Mouse (Mus musculus) adrenal gland, postnatal 25 days (tissue): ENCODE results near the gene Eif3m. TPM values are rescaled to one million over a fixed set of nuclear protein-coding genes. Genes with fewer than 3 reads are reported as not detected.
"Not testable (repeated sequence)": the region's sequence is repeated elsewhere in the genome, so short reads cannot be mapped to it uniquely, and the experiment has no call there.

Experiments used
- DNase-seq: peaks from one replicate; pipeline ENCODE4 v3.0.0; 2021; ENCODE audit warnings: mixed read lengths
- long read RNA-seq: library from polyadenylated mRNA; stranded (forward); transcript quantifications from one replicate; pipeline ENCODE4 v2.0.0, GENCODE M21; 2021
- total RNA-seq: library from RNA; stranded (reverse); gene quantifications from 2 replicates; pipeline ENCODE4 v1.2.3, GENCODE M21; 2021

The Eif3m gene
- total RNA-seq = 132 and 150 TPM in 2 replicates
- long read RNA-seq, transcript Eif3m-201 (11 exons, 1,283 nt) = major isoform, 133 of 155 reads
- long read RNA-seq, partial matches to known transcripts = 18 of 155 reads
- long read RNA-seq, other reads (novel, unspliced or antisense) = 4 of 155 reads

GRCm38 (mm10) chr2:105016967-105017287 lies at the start of gene Eif3m:
Eif3m (minus strand) TSS chr2:105017080.
- DNase-seq = peak; percentile 94

GRCm38 (mm10) chr2:105062741-105063372 lies 46.0 kb upstream of the Eif3m start:
- no peak for DNase-seq

DNA sequence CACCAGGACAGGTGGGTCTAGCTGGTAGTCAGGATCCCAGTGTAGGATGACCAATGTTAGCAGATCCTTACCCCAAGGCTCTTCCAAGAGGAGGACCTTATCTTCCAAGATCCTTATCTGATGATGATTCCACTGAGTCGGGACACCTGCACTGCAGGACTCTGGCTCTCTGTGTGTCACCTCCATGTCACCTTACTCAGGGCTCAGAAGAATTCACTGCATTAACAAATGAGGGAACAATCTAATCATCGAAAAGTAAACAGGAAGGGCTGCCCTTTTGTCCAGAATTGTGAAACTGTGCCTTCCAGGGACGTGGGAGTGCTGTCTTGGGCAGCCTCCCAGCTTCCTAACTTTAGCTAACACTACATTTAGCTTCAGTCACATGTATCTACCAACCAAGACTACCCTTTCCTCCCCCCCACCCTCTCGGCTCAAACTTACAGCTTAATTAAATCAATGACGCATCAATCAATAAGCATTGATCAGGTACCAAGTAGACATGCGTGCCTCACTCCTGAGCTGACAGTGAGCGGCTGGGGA lies 41.8 kb upstream of the Eif3m start:
- DNase-seq = no peak

DNA sequence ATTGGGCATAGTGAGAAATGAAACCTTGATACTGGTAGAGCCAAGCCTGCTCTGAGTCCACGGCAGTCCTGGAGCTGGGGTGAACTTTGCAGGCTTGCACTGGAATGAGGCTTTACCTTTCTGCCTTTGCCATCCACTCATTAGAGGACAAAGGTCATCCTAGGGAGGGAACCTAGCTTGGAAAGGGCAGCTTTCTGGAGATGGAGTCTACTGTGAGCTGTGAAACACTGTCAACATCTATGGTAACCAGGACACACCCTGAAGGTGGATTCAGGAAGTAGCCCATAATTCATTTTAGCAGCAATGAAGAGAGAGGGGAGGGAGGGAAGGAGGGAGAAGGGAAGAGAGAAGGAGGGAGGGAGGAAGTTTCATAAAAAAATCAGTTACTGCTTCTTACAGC lies 38.6 kb upstream of the Eif3m start:
- no peak for DNase-seq

DNA sequence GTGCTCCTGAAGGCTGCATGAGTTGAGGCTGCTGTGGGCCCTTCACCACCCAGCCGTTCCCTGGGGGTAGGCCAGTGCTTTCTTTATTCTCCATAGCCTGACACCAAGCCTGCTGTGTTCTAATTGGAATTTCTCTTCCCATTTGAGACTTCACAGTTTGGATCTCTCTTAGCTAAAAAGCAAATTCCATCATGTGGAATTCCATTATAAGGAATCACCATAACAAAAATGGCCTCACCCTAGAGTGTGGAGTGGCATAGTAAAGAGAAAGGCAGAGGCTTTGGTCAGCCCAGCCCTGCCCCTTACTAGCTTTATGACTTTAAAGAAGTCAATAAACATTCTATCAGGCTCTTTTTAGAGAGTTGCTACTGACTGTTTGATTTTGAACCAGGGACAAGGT lies 31.4 kb upstream of the Eif3m start:
- no peak for DNase-seq

DNA sequence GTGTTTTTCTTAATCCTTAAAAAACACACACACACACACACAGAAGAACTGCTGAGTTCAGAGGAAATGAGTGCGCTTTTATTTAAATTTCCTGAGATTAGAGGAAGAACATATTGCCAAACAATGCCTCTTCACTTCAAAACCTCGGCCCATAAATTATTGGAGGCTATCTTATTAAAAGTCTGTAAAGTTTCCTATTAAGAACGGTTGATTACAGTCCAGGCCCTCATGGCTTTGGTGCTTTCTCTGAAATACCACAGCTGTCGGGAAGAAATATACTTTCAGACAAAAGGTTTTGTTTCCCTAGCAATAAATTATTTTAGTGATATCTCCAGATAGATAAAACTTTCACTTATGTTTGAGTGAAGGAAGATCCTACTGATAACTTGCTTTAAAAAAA lies 26.3 kb upstream of the Eif3m start:
- no peak for DNase-seq

GRCm38 (mm10) chr2:105040859-105041258 lies 24.0 kb upstream of the Eif3m start:
- DNase-seq = no peak

DNA sequence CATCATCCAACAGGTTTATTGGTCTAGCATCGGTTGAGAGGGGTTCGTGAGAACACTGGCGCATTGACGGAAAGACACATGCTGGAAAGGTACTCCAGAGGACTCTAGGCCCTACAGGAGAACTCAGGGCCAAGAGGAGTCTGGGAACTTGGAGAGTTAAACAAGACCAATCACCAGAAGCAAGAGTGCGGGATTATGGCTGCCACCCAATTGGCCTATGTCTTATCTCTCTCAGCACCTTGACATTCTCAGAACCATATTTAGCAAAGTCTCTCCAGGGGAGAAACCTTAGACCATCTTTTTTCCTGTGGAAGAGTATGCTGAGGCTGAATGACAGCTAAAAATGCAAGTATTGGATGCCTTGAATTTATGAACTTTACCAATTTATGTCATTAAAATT lies 22.0 kb upstream of the Eif3m start:
- DNase-seq = no peak

- no peak for DNase-seq
Observed at GRCm38 (mm10) chr2:105037956-105038569, 21.2 kb upstream of the Eif3m start.

GRCm38 (mm10) chr2:105036401-105037070 lies 19.7 kb upstream of the Eif3m start:
- DNase-seq = no peak

DNA sequence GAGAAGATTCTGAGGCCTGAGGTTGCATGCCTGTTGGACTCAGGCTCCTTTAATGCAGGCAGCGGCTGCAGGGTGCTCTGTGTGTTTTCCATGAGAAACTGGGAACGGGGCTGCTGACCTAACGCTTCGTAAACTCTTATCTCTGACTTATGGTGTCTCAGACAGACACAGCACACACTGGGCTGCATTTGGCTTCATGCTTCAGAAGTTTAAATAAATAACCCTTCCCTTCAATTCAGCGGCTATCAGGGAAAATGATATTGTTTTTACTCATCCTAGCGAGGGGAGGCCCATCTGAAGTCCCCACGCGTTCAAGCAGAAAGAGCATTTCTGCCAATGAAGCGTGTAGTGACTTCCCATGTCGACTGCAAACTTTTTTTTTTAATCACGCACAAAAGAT lies 19.1 kb upstream of the Eif3m start:
- DNase-seq = no peak

DNA sequence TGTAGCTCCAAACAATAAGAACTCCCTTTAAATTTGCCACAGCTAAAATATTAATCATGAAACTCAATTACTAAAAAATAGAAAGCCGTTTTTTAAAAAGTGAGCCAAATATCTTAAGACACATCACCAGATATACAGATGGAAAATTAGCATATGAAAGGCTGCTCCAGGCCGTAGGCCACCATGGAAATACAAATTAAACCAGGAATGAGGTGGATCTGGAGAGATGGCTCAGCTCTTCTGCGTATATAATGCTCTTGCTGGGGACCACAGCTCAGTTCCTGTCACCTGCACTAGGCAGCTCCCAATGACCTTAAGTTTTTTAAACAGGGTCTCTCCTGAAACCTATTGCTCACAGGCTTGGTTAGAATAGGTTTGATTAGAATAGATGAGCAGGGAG lies 17.2 kb upstream of the Eif3m start:
- DNase-seq = no peak

DNA sequence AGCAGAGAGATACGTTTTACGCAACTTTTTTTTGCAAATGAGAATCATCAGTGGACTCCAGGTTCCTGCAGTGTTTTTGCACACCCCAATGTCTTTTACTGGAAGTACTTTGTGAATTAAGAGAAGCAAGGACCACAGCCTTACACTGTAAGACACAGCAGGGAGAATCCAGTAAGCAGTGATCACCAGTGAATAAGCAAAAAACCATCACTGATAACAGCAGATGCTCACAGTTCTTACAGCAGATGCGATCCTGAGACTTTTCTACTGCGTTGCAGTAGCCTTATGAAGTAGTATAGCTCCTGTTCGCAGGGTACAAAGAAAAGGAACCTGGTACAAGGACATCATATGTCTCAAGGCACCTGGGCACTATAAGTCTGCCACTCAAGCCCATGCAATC lies 13.6 kb upstream of the Eif3m start:
- DNase-seq = no peak

DNA sequence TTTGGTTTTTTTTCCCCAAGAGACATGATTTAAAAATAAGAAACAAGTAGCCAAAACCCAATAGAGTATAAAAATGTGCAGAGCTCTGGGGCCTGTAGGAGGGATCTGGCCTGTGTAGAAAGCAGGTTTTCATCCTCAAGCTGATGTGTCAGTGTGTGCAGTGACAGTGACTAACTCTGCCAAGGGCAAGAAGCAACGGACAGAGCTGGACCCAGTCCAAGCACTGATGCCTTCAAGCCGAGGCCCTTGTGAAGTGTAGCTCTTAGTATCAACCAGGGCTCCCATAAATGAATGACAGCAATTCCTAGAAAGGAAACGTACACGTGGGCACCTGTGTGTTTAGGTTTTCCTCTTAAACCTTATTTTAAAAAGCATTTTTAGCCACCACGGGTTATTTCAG lies 11.9 kb upstream of the Eif3m start:
- peak; percentile 80 for DNase-seq

DNA sequence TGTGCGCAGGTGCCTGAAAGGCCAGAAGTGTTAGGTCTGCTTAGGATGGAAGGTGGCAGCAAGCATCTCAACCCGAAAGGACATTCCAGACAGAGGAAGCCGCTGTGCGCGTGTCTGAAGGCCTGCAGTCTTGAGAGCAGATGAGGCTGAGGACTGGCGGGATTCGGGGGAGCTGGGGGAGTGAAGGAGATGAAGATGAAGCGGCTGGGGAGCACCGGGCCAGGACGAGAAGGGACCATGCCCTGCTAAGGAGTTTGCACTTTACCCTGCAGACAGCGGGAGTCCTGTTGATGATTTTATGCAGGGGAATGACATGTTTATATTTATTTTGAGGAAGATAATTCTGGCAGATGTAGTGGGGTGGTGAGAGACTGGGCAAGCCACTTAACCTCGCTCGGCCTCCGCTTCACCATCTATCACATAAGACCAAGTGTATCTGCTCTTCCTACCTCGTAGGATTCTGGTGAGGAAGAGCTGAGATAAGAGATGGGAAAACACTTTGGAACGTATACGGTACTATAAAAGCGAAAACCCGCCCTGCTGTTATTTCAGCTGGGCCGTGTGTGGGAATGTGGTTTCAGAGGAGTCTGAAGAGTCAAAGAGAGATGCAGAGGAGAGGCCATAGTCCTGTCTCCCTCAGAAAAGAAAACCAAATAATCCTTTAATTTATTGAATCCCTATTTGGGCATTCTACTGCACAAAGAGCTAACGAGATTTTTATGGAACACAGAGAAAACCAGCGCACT lies 10.2 kb upstream of the Eif3m start:
- no peak for DNase-seq

- DNase-seq = not testable (repeated sequence)
Observed at GRCm38 (mm10) chr2:105025610-105026009, 8.7 kb upstream of the Eif3m start.

- DNase-seq = no peak
Observed at GRCm38 (mm10) chr2:105023815-105024214, 6.9 kb upstream of the Eif3m start.

DNA sequence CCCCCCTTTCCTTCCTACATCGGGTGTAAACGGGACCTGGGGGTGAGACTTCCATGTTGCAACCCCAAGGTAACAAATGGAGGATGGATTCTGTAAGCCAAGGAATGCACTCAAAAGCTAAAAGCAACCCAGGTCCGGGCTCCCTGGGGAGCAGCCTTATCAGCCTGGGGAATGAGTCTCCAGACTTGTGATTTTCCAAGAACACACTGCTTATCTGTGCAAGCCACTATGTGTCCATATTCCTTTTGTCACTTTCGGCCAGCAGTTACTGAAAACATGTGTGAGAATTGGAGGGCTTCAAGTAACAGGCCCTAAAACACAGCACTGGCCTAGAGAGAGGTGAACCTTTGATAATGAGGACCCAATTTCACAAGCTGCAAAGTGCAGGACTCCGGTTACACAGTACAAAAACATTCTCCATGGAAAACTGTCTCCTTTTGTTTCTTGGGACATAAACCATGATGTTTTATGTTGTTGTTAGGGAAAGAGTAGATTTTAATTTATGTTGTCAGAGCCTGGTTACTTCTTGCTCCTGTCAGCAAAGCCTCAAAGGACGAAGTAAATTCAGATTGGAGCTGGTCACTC lies 6.2 kb upstream of the Eif3m start:
- DNase-seq = no peak

DNA sequence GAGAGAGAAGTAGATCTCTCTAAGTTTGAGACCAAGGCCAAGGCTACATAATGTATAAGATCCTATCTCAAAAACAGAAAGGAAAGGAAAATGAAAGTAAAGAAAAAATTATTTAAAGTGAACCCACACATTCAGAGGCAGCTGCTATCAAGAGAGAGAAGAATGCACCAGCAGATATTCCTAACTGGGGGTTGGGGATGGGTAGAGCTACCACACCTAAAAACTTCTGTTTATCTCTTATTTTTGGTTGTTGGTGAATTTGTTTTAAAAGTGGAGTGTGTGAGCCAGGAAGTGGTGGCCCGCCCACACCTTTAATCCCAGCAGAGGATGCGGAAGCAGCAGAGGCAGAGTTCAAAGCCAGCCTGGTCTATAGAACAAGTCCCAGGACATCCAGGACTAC lies 5.0 kb upstream of the Eif3m start:
- no peak for DNase-seq

DNA sequence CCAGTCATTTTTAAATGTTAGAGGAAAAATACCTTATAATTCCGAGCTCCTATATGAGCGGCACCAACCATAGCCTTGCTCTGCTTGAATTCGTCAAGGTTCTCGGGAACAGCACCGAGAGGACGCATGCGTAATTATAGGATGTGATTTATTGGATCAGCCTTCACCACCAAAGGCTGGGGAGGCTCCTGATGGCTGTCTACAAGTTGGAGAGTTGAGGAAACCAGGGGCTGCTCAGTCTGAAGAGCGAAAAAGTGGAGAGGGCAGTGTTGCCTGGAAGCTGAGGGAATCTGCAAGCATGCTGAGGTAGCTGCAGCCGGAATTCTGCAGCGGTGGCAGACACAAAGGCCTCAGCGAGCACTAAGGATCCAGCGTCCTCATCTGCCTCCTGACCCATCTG lies 4.4 kb upstream of the Eif3m start:
- DNase-seq = no peak

DNA sequence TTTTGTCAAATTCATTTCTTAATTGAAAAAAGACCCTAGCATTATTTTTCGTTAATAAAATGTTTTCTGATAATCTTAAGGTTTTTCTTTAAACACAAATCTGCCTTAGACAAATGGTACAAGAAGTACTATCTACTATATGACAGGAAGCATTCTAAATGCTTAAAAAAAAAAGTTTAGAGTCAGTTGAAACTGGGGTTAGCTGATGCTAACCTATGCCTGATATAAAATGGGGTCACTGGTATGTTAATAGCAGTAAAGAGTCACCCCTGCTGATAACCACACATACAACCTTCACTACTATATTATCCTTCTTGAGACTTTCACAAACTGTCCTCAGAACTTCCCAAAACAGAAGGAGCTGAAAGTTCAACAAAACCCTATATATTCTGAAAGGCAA lies 2.6 kb upstream of the Eif3m start:
- DNase-seq = no peak

GRCm38 (mm10) chr2:105017802-105018201 lies 922 bp upstream of the Eif3m start:
- no peak for DNase-seq
